7 mouse cellular contexts compared by ENCODE assay signal in the genomic region with DNA sequence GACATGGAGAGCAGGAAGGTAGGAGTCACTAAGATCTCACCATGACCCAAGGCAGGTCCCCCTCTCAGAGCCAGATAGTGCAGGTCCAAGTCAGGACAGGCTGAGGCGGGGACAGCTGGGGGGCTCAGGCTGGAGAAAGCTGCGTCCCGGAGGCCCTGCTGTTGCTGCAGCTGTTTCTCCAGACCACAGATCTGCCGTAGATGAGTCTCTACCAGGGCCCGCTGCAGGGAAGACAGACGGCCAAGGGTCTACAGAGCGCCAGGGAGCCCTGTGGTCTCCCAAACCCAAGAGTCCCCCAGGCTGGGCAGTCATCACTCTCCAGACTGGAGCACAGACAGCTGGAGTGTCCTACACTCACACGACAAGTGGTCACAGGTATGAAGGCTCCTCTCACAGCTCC. TPM values are rescaled to one million over a fixed set of nuclear protein-coding genes. Genes with fewer than 3 reads are reported as not detected.
"Had no signal": no experiment of that assay in that cellular context is flagged by ENCODE, and none has a peak within 500 bp of the region (broad histone marks: within the 10 kb centered on the region; RNA-seq: fewer than 3 reads in every experiment).

No protein-coding gene starts in this region.

- H3K27me3 ChIP-seq: limb, embryonic 15.5 days; neural tube, embryonic 12.5 days had no signal

- H3K4me3 ChIP-seq: limb, embryonic 15.5 days; liver, embryonic 12.5 days; midbrain, embryonic 10.5 days; neural tube, embryonic 12.5 days had no signal

- H3K27ac ChIP-seq: limb, embryonic 15.5 days; liver, embryonic 12.5 days; midbrain, embryonic 10.5 days; neural tube, embryonic 12.5 days had no signal

- H3K9me3 ChIP-seq: limb, embryonic 15.5 days; liver, embryonic 12.5 days; midbrain, embryonic 10.5 days; neural tube, embryonic 12.5 days had no signal

- H3K9ac ChIP-seq: limb, embryonic 15.5 days; liver, embryonic 12.5 days; neural tube, embryonic 12.5 days had no signal

- H3K4me2 ChIP-seq: limb, embryonic 15.5 days; liver, embryonic 12.5 days; neural tube, embryonic 12.5 days had no signal

- ATAC-seq: liver, embryonic 12.5 days had no signal

RNA-seq across cellular contexts. Expression of a gene that starts 32.2 kb away (rescaled TPM):
- polyA plus RNA-seq: limb, embryonic 11.5 days; limb, embryonic 15.5 days; liver, embryonic 12.5 days; lung, embryonic 14.5 days; neural tube, embryonic 12.5 days; stomach, embryonic 14.5 days had no signal
